Mouse (Mus musculus) heart, embryonic 13.5 days (tissue): Measurements from ENCODE around the gene Ccdc146. TPM values are rescaled to one million over a fixed set of nuclear protein-coding genes. Genes with fewer than 3 reads are reported as not detected.

Experiments
- polyA plus RNA-seq: library from polyadenylated mRNA; unstranded; fragments of >200 nt; fragmentation: Nextera tagmentation; extraction: Ambion mirVana; gene quantifications from 2 replicates; pipeline ENCODE4 v1.2.1, GENCODE M21; 2015

The Ccdc146 gene
- polyA plus RNA-seq, 1 experiment from 2014 or later: 2.2 TPM

Other genes with a start within 250 kb of the Ccdc146 start
- gene Gsap, start 238.4 kb downstream of the Ccdc146 start, polyA plus RNA-seq: 0.55 and 1.3 TPM in 2 replicates
- gene Fgl2, start 52.0 kb downstream of the Ccdc146 start, polyA plus RNA-seq: 24.5 TPM in 2 replicates
- gene Fam185a, start 281 bp upstream of the Ccdc146 start, polyA plus RNA-seq: 7.3 and 7.7 TPM in 2 replicates
- gene Lrrc17, start 118.9 kb upstream of the Ccdc146 start, polyA plus RNA-seq: 11.2 and 14.3 TPM in 2 replicates
- 0.07 and 0.13 TPM in 2 replicates for gene Fbxl13, start 221.0 kb upstream of the Ccdc146 start, polyA plus RNA-seq
- 20.4 and 21.9 TPM in 2 replicates for gene Armc10, start 221.1 kb upstream of the Ccdc146 start, polyA plus RNA-seq